Mouse (Mus musculus) neural tube, embryonic 15.5 days (tissue): ENCODE data around the gene Cenpv. TPM values are rescaled to one million over a fixed set of nuclear protein-coding genes. Genes with fewer than 3 reads are reported as not detected.

ENCODE experiments used
- ATAC-seq: fragments of 200-750 bp; cut with Nextera tagmentation; 2 replicates; pipeline ENCODE4 v1.8.0; 2017; ENCODE audit warnings: mild to moderate bottlenecking, moderate TSS enrichment, moderate library complexity; ENCODE audit not compliant: low FRiP score
- H3K27ac ChIP-seq: fragments of 300-500 bp; sonication (generic); replicated peaks from 2 replicates; pipeline ENCODE4 v1.5.1; 2015; ENCODE audit warnings: mild to moderate bottlenecking, inconsistent platforms
- H3K27me3 ChIP-seq: fragments of 300-500 bp; sonication (generic); replicated peaks from 2 replicates; pipeline ENCODE4 v1.6.1; 2015; ENCODE audit warnings: inconsistent platforms
- H3K36me3 ChIP-seq: fragments of 300-500 bp; sonication (generic); 2 replicates; pipeline ENCODE4 v1.6.1; 2015; ENCODE audit warnings: inconsistent platforms
- H3K4me1 ChIP-seq: fragments of 300-500 bp; sonication (generic); 2 replicates; pipeline ENCODE4 v1.6.1; 2015; ENCODE audit warnings: inconsistent platforms
- H3K4me2 ChIP-seq: fragments of 300-500 bp; sonication (generic); 2 replicates; pipeline ENCODE4 v1.6.1; 2015; ENCODE audit warnings: inconsistent platforms, mild to moderate bottlenecking, moderate library complexity
- H3K4me3 ChIP-seq: fragments of 300-500 bp; sonication (generic); replicated peaks from 2 replicates; pipeline ENCODE4 v1.5.1; 2015; ENCODE audit warnings: mild to moderate bottlenecking, inconsistent platforms
- H3K9ac ChIP-seq: fragments of 300-500 bp; sonication (generic); replicated peaks from 2 replicates; pipeline ENCODE4 v1.6.1; 2015; ENCODE audit warnings: mild to moderate bottlenecking, inconsistent platforms
- H3K9me3 ChIP-seq: fragments of 300-500 bp; sonication (generic); replicated peaks from 2 replicates; pipeline ENCODE4 v1.6.1; 2016; ENCODE audit warnings: inconsistent platforms
- WGBS: fragments of 180-500 bp; shearing (Covaris S2); methylation state at CpG from one replicate; pipeline ENCODE4 v1.1.7; 2015; ENCODE audit warnings: mixed read lengths; 5-methylcytosine and 5-hydroxymethylcytosine counted together
- polyA plus RNA-seq: library from polyadenylated mRNA; unstranded; fragments of >200 nt; fragmentation: Nextera tagmentation; extraction: Ambion mirVana; gene quantifications from 2 replicates; pipeline ENCODE4 v1.2.1, GENCODE M21; 2015

Gene Cenpv
- polyA plus RNA-seq, result 40.1 and 51.3 TPM in 2 replicates

- Histone ChIP-seq H3K36me3 (no peaks in the 10 kb centered on the region), H3K9ac (peak within 1 kb of the TSS; percentile 86), H3K27ac (peak within 1 kb of the TSS; percentile 84), H3K4me1 (peaks cover 20% of the 10 kb centered on the region), H3K4me2 (peak within 1 kb of the TSS; percentile 73), H3K9me3 (no peaks in the 10 kb centered on the region), H3K4me3 (peak within 1 kb of the TSS; percentile 81), H3K27me3 (no peaks in the 10 kb centered on the region)
- peak; percentile 83 for ATAC-seq
- WGBS, result 6% methylated on average over 50 of the region's 57 CpGs
These were observed at the start of gene Cenpv for GRCm38 (mm10) chr11:62539089-62539890. Gene Cenpv, minus strand, starts transcription at chr11:62539261.

DNA sequence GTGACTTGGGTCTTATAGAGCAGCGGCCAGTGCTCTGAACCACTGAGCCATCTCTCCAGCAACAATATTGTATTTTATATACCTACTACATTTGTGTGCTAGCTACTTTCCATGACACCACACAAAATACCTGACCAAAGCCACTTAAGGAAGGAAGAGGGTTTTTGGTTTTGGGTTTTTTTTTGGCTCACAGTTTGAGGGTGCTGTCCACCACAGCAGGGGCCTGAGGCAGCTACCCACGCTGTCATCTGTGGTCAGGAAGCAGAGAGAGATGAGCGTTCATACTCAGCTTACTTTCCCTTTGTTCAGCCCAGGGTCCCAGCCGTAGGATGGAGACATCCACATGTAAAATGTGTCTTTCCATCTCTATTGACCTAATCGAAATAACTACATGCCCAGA lies 48.0 kb upstream of the Cenpv start:
- H3K27me3 ChIP-seq, result no peaks in the 10 kb centered on the region
- H3K9ac ChIP-seq, result no peak overlapping the region
- H3K4me1 ChIP-seq, result no peaks in the 10 kb centered on the region
- no peak overlapping the region for H3K27ac ChIP-seq
- no peak for ATAC-seq
- H3K9me3 ChIP-seq, result no peaks in the 10 kb centered on the region
- H3K36me3 ChIP-seq, result peaks cover 29% of the 10 kb centered on the region
- 88% methylated on average over 5 of the region's 5 CpGs for WGBS
- H3K4me2 ChIP-seq, result no peak overlapping the region
- H3K4me3 ChIP-seq, result no peak overlapping the region

GRCm38 (mm10) chr11:62584671-62585206 lies 45.7 kb upstream of the Cenpv start:
- no peak overlapping the region for H3K27ac ChIP-seq
- no peak for ATAC-seq
- WGBS, result 77% methylated on average over 9 of the region's 9 CpGs

DNA sequence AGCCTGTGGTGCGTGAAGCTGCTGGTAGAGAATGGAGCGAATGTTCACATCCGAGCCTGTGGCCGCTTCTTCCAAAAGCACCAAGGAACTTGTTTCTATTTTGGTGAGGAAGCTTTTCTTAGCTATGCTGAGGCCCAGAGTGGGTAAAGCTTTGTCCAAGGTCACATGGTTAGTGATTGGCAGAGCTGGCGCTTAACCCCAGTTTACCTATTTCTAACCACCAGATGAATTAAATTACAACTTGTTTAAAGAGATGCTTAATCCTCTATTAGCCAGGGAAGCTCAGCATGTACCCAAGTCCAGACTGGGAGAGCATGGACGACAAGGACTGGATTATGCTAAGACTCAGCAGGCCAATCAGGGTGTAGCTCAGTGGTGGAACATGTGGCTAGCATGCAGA lies 44.0 kb upstream of the Cenpv start:
- Histone ChIP-seq H3K27ac (no peak overlapping the region), H3K9me3 (no peaks in the 10 kb centered on the region), H3K4me2 (no peak overlapping the region), H3K36me3 (peaks cover 30% of the 10 kb centered on the region), H3K4me3 (no peak overlapping the region), H3K4me1 (no peaks in the 10 kb centered on the region), H3K9ac (no peak overlapping the region), H3K27me3 (no peaks in the 10 kb centered on the region)
- no peak for ATAC-seq
- 77% methylated on average over 6 of the region's 6 CpGs for WGBS

More at GRCm38 (mm10) chr11:62584671-62585206, 45.7 kb upstream of the Cenpv start:
- Histone ChIP-seq H3K9ac (no peak overlapping the region), H3K9me3 (no peaks in the 10 kb centered on the region), H3K27me3 (no peaks in the 10 kb centered on the region), H3K4me1 (no peaks in the 10 kb centered on the region), H3K4me2 (no peak overlapping the region), H3K4me3 (no peak overlapping the region), H3K36me3 (peaks cover 29% of the 10 kb centered on the region)

- Histone ChIP-seq H3K9me3 (no peaks in the 10 kb centered on the region), H3K27me3 (no peaks in the 10 kb centered on the region), H3K36me3 (peaks cover 10% of the 10 kb centered on the region; the same call in 1 of the 2 replicates), H3K4me1 (peaks cover 24% of the 10 kb centered on the region), H3K4me3 (peak overlapping the region; percentile 59), H3K4me2 (peak overlapping the region; percentile 86), H3K9ac (peak overlapping the region; percentile 61), H3K27ac (peak overlapping the region; percentile 80)
- ATAC-seq, result peak; percentile 35; the same call in 1 of the 2 replicates
- 67% methylated on average over 16 of the region's 16 CpGs for WGBS
These were observed 37.6 kb upstream of the Cenpv start for GRCm38 (mm10) chr11:62576530-62577152.

GRCm38 (mm10) chr11:62575659-62576438 lies 36.8 kb upstream of the Cenpv start:
- 5% methylated on average over 27 of the region's 27 CpGs for WGBS
- peak overlapping the region; percentile 59 for H3K4me3 ChIP-seq
- peaks cover 24% of the 10 kb centered on the region for H3K4me1 ChIP-seq
- H3K4me2 ChIP-seq, result peak overlapping the region; percentile 86
- peaks cover 10% of the 10 kb centered on the region; the same call in 1 of the 2 replicates for H3K36me3 ChIP-seq
- H3K27ac ChIP-seq, result peak overlapping the region; percentile 80
- H3K27me3 ChIP-seq, result no peaks in the 10 kb centered on the region
- peak overlapping the region; percentile 61 for H3K9ac ChIP-seq
- no peaks in the 10 kb centered on the region for H3K9me3 ChIP-seq
- peak; percentile 85 for ATAC-seq

- peak overlapping the region; percentile 59 for H3K4me3 ChIP-seq
- H3K4me2 ChIP-seq, result peak overlapping the region; percentile 86
- 2% methylated on average over 9 of the region's 9 CpGs for WGBS
- ATAC-seq, result peak; percentile 76
- peaks cover 24% of the 10 kb centered on the region for H3K4me1 ChIP-seq
- peak overlapping the region; percentile 61 for H3K9ac ChIP-seq
- H3K27me3 ChIP-seq, result no peaks in the 10 kb centered on the region
- H3K36me3 ChIP-seq, result peaks cover 10% of the 10 kb centered on the region; the same call in 1 of the 2 replicates
- H3K9me3 ChIP-seq, result no peaks in the 10 kb centered on the region
- peak overlapping the region; percentile 80 for H3K27ac ChIP-seq
These were observed 36.2 kb upstream of the Cenpv start for GRCm38 (mm10) chr11:62575297-62575658.

DNA sequence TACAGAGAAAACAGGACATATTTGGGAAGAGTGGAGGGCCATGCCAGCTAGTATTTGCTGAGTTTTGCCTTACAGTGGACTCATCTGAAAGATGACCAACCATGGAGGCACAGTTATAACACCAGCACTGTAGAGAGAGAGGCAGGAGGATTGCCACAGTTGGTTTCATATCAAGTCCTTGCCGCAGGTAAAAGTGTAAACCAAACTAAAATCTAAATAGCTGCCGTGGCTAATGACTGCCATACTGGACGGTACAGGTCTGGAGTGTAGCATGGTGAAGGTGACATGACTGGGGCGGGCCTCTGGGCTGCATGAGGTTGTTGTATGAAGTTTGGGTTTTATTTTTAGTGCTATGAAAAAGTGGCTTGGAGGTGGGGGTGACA lies 35.6 kb upstream of the Cenpv start:
- Histone ChIP-seq H3K4me2 (peak overlapping the region; percentile 86; the same call in 1 of the 2 replicates), H3K36me3 (peaks cover 10% of the 10 kb centered on the region; the same call in 1 of the 2 replicates), H3K9ac (no peak overlapping the region), H3K9me3 (no peaks in the 10 kb centered on the region), H3K27me3 (no peaks in the 10 kb centered on the region), H3K4me3 (no peak overlapping the region), H3K27ac (no peak overlapping the region), H3K4me1 (peaks cover 24% of the 10 kb centered on the region)
- ATAC-seq, result no peak
- 90% methylated on average over 4 of the region's 4 CpGs for WGBS

DNA sequence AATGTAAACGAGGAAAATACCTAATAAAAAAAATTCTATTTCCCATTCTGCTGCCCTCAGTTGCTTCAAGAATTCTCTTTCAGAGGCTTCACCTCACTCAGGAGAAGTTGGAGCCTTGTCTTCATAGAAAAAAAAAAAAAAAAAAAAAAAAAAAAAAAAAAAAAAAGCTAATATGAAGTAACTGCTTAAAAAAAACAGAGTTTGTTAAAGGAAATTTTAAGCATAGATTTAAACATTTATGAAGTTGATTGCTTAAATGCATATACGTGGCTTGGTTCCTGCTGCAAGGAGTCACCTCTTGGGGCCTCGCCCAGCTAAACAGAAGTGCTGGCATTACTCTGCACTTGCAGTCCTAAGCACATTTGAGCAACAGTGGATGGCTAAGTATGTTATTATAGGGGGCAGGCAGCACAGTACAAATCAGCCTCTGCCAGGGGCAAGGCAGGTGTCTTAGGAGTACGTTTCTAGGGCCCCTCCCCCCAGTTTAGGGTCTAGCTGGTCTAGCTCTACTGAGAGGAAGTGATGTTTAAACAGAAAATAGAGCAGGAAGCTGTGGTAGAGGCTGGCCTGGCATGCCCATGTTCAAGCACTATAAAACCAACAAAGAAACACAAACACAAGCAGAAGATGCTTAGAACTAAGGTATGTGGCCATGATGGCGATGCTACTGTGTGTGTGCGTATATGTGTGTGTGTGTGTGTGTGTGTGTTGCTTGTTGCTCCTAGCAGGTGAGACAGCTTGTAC lies 35.1 kb upstream of the Cenpv start, which contains the start of gene Trpv2:
Gene Trpv2 (plus strand): TSS at position 528 of the 744 bp plus-strand sequence.
- Histone ChIP-seq H3K4me1 (peaks cover 24% of the 10 kb centered on the region), H3K9ac (peak within 1 kb of the TSS; percentile 61), H3K36me3 (peaks cover 5% of the 10 kb centered on the region; the same call in 1 of the 2 replicates), H3K4me2 (peak within 1 kb of the TSS; percentile 86), H3K9me3 (no peaks in the 10 kb centered on the region), H3K27me3 (no peaks in the 10 kb centered on the region), H3K27ac (peak within 1 kb of the TSS; percentile 80; the same call in 1 of the 2 replicates), H3K4me3 (peak within 1 kb of the TSS; percentile 59)
- ATAC-seq, result no peak
- 87% methylated on average over 6 of the region's 6 CpGs for WGBS

- no peaks in the 10 kb centered on the region for H3K4me1 ChIP-seq
- H3K9ac ChIP-seq, result no peak overlapping the region
- H3K27me3 ChIP-seq, result no peaks in the 10 kb centered on the region
- no peak overlapping the region for H3K27ac ChIP-seq
- no peak for ATAC-seq
- no peaks in the 10 kb centered on the region for H3K36me3 ChIP-seq
- 78% methylated on average over 3 of the region's 3 CpGs for WGBS
- H3K4me2 ChIP-seq, result no peak overlapping the region
- H3K4me3 ChIP-seq, result no peak overlapping the region
- no peaks in the 10 kb centered on the region for H3K9me3 ChIP-seq
These were observed 29.2 kb upstream of the Cenpv start for GRCm38 (mm10) chr11:62568300-62568699.
